Mouse (Mus musculus): ENCODE measurements around the gene Asf1b. TPM values are rescaled to one million over a fixed set of nuclear protein-coding genes. Genes with fewer than 3 reads are reported as not detected.
A peak's percentile ranks its signal among the peaks of the same experiment; 100 is the strongest.

Asf1b gene
- polyA plus RNA-seq, 1 experiment from 2014 or later: 16.6 TPM

- H3K4me3 ChIP-seq (ENCODE audit: low read depth, low read length): no peak overlapping the region
- H3K27me3 ChIP-seq (ENCODE audit: control insufficient read depth, insufficient read depth, low read length): no peaks in the 10 kb centered on the region
- H3K4me2 ChIP-seq (replicated peaks; ENCODE audit: low read depth): no peak overlapping the region
- H3K36me3 ChIP-seq (ENCODE audit: control insufficient read depth, insufficient read depth, low read length): no peaks in the 10 kb centered on the region
- 66% methylated on average over 9 of the region's 9 CpGs for WGBS
- ATAC-seq (ENCODE audit: low FRiP score, low TSS enrichment): peak; percentile 62
- no peak overlapping the region for H3K27ac ChIP-seq (replicated peaks)
- H3K9ac ChIP-seq (ENCODE audit: low read length): no peak overlapping the region
- TF ChIP-seq CTCF (IDR thresholded peaks at IDR 0.05; ENCODE audit: low read depth) (no peak), EP300 (optimal IDR thresholded peaks at IDR 0.05) (no peak)
- peak; percentile 53 for DNase-seq (ENCODE audit: low spot score)
- H3K9me3 ChIP-seq (ENCODE audit: control insufficient read depth, low read length): no peaks in the 10 kb centered on the region
- peaks cover 10% of the 10 kb centered on the region for H3K4me1 ChIP-seq (replicated peaks; ENCODE audit: control insufficient read depth, insufficient read depth)
Observed at GRCm38 (mm10) chr8:84019738-84020137, 64.4 kb downstream of the Asf1b start.

MicroRNAs within 50 kb of the gene (microRNA counts, 519-probe panel; counts per million panel counts)
- not detected for microRNA mmu-miR-1199

Small RNA genes within 50 kb of the gene (microRNA-seq; reads per million reads assigned to microRNA genes)
- gene Gm44330 (not detected), gene Gm44450 (not detected), gene Mir1199 (1.6 reads per million), gene Mir8111 (2.6 reads per million)

Other genes starting within 250 kb of the Asf1b start
- gene Ddx39, start 240.3 kb upstream of the Asf1b start, polyA plus RNA-seq (2015; fragmentation: Nextera tagmentation; extraction: Ambion mirVana): 83.8 and 86.6 TPM in 2 replicates
- 16.9 and 17.1 TPM in 2 replicates for gene Adgre5, start 214.2 kb upstream of the Asf1b start, polyA plus RNA-seq (2015; fragmentation: Nextera tagmentation; extraction: Ambion mirVana)
- 6.5 and 7.5 TPM in 2 replicates for gene Adgrl1, start 55.4 kb upstream of the Asf1b start, polyA plus RNA-seq (2015; fragmentation: Nextera tagmentation; extraction: Ambion mirVana)
- 0.11 and 0.13 TPM in 2 replicates for gene Gm10644, start 302 bp upstream of the Asf1b start, polyA plus RNA-seq (2015; fragmentation: Nextera tagmentation; extraction: Ambion mirVana)
- 62.4 and 63.1 TPM in 2 replicates for gene Prkaca, start 17.5 kb downstream of the Asf1b start, polyA plus RNA-seq (2015; fragmentation: Nextera tagmentation; extraction: Ambion mirVana)
- 4.2 and 4.5 TPM in 2 replicates for gene Samd1, start 42.2 kb downstream of the Asf1b start, polyA plus RNA-seq (2015; fragmentation: Nextera tagmentation; extraction: Ambion mirVana)
- 0.36 and 0.38 TPM in 2 replicates for gene 1700067K01Rik, start 46.0 kb downstream of the Asf1b start, polyA plus RNA-seq (2015; fragmentation: Nextera tagmentation; extraction: Ambion mirVana)
- 5.8 and 6.1 TPM in 2 replicates for gene 2210011C24Rik, start 56.7 kb downstream of the Asf1b start, polyA plus RNA-seq (2015; fragmentation: Nextera tagmentation; extraction: Ambion mirVana)
- gene Palm3, start 66.0 kb downstream of the Asf1b start, polyA plus RNA-seq (2015; fragmentation: Nextera tagmentation; extraction: Ambion mirVana): 0.96 and 1.3 TPM in 2 replicates
- gene Il27ra, start 87.1 kb downstream of the Asf1b start, polyA plus RNA-seq (2015; fragmentation: Nextera tagmentation; extraction: Ambion mirVana): 0.40 and 0.44 TPM in 2 replicates
- gene Rln3, start 89.5 kb downstream of the Asf1b start, polyA plus RNA-seq (2015; fragmentation: Nextera tagmentation; extraction: Ambion mirVana): 0.17 TPM in 1 of 2 replicates, not detected in the other
- gene Gm10643, start 109.6 kb downstream of the Asf1b start, polyA plus RNA-seq (2015; fragmentation: Nextera tagmentation; extraction: Ambion mirVana): 0.96 and 1.2 TPM in 2 replicates
- gene Rfx1, start 111.3 kb downstream of the Asf1b start, polyA plus RNA-seq (2015; fragmentation: Nextera tagmentation; extraction: Ambion mirVana): 2.7 and 3.0 TPM in 2 replicates
- 4.1 and 4.4 TPM in 2 replicates for gene Dcaf15, start 149.3 kb downstream of the Asf1b start, polyA plus RNA-seq (2015; fragmentation: Nextera tagmentation; extraction: Ambion mirVana)
- gene Podnl1, start 170.5 kb downstream of the Asf1b start, polyA plus RNA-seq (2015; fragmentation: Nextera tagmentation; extraction: Ambion mirVana): 0.11 and 0.21 TPM in 2 replicates
- gene Cc2d1a, start 192.4 kb downstream of the Asf1b start, polyA plus RNA-seq (2015; fragmentation: Nextera tagmentation; extraction: Ambion mirVana): 15.8 and 17.5 TPM in 2 replicates
- gene 4930432K21Rik, start 192.5 kb downstream of the Asf1b start, polyA plus RNA-seq (2015; fragmentation: Nextera tagmentation; extraction: Ambion mirVana): 0.28 and 0.40 TPM in 2 replicates
- gene Nanos3, start 229.7 kb downstream of the Asf1b start, polyA plus RNA-seq (2015; fragmentation: Nextera tagmentation; extraction: Ambion mirVana): 2.0 and 4.4 TPM in 2 replicates

Data from stomach, postnatal 0 days (tissue).